Mouse (Mus musculus): ENCODE measurements around the gene Prkn. TPM values are rescaled to one million over a fixed set of nuclear protein-coding genes. Genes with fewer than 3 reads are reported as not detected.

Prkn gene
- polyA plus RNA-seq, 1 experiment from 2014 or later = 1.7 TPM

- no peaks in the 10 kb centered on the region for H3K9me3 ChIP-seq (replicated peaks; ENCODE audit: control insufficient read depth, low read length)
- 75% methylated on average over 2 of the region's 2 CpGs for WGBS (ENCODE audit: insufficient replicate concordance)
- no peak overlapping the region for H3K27ac ChIP-seq (ENCODE audit: low read depth, low read length)
- no peaks in the 10 kb centered on the region for H3K36me3 ChIP-seq (ENCODE audit: control insufficient read depth, insufficient read depth, low read length)
- no peaks in the 10 kb centered on the region for H3K27me3 ChIP-seq (ENCODE audit: control insufficient read depth, insufficient read depth, low read length)
- H3K4me3 ChIP-seq (ENCODE audit: low read depth, low read length) = no peak overlapping the region
- H3K4me1 ChIP-seq (ENCODE audit: control insufficient read depth, insufficient read depth, low read length) = 0 out of 2 replicates have a peak, but pooled peaks cover 3% of the 10 kb centered on the region
- H3K9ac ChIP-seq (ENCODE audit: low read depth, low read length) = no peak overlapping the region
- H3K4me2 ChIP-seq = no peak overlapping the region
- no peak for ATAC-seq (replicated peaks; ENCODE audit: insufficient number of reproducible peaks, low FRiP score, low TSS enrichment)
Observed at GRCm38 (mm10) chr17:11468624-11469023, 628.4 kb downstream of the Prkn start.

- WGBS (ENCODE audit: insufficient replicate concordance) = 73% methylated on average over 2 of the region's 2 CpGs
- Histone ChIP-seq H3K4me1 (ENCODE audit: control insufficient read depth, insufficient read depth, low read length) (no peaks in the 10 kb centered on the region), H3K9me3 (replicated peaks; ENCODE audit: control insufficient read depth, low read length) (no peaks in the 10 kb centered on the region), H3K27me3 (ENCODE audit: control insufficient read depth, insufficient read depth, low read length) (no peaks in the 10 kb centered on the region), H3K9ac (ENCODE audit: low read depth, low read length) (no peak overlapping the region), H3K36me3 (ENCODE audit: control insufficient read depth, insufficient read depth, low read length) (no peaks in the 10 kb centered on the region), H3K4me2 (no peak overlapping the region), H3K27ac (ENCODE audit: low read depth, low read length) (no peak overlapping the region), H3K4me3 (ENCODE audit: low read depth, low read length) (no peak overlapping the region)
- no peak for ATAC-seq (replicated peaks; ENCODE audit: insufficient number of reproducible peaks, low FRiP score, low TSS enrichment)
Observed at GRCm38 (mm10) chr17:11483032-11483431, 642.8 kb downstream of the Prkn start.

- no peaks in the 10 kb centered on the region for H3K27me3 ChIP-seq (ENCODE audit: control insufficient read depth, insufficient read depth, low read length)
- H3K4me1 ChIP-seq (ENCODE audit: control insufficient read depth, insufficient read depth, low read length) = no peaks in the 10 kb centered on the region
- no peaks in the 10 kb centered on the region for H3K9me3 ChIP-seq (replicated peaks; ENCODE audit: control insufficient read depth, low read length)
- H3K27ac ChIP-seq (ENCODE audit: low read depth, low read length) = no peak overlapping the region
- no peak overlapping the region for H3K4me2 ChIP-seq
- WGBS (ENCODE audit: insufficient replicate concordance) = 85% methylated on average over 4 of the region's 4 CpGs
- H3K4me3 ChIP-seq (ENCODE audit: low read depth, low read length) = no peak overlapping the region
- H3K9ac ChIP-seq (ENCODE audit: low read depth, low read length) = no peak overlapping the region
- no peak for ATAC-seq (replicated peaks; ENCODE audit: insufficient number of reproducible peaks, low FRiP score, low TSS enrichment)
- no peaks in the 10 kb centered on the region for H3K36me3 ChIP-seq (ENCODE audit: control insufficient read depth, insufficient read depth, low read length)
Observed at GRCm38 (mm10) chr17:11490051-11490450, 649.9 kb downstream of the Prkn start.

- no peaks in the 10 kb centered on the region for H3K9me3 ChIP-seq (replicated peaks; ENCODE audit: control insufficient read depth, low read length)
- H3K9ac ChIP-seq (ENCODE audit: low read depth, low read length) = no peak overlapping the region
- no peak overlapping the region for H3K27ac ChIP-seq (ENCODE audit: low read depth, low read length)
- 68% methylated on average over 7 of the region's 7 CpGs for WGBS (ENCODE audit: insufficient replicate concordance)
- no peak overlapping the region for H3K4me3 ChIP-seq (ENCODE audit: low read depth, low read length)
- ATAC-seq (replicated peaks; ENCODE audit: insufficient number of reproducible peaks, low FRiP score, low TSS enrichment) = no peak
- no peaks in the 10 kb centered on the region for H3K4me1 ChIP-seq (ENCODE audit: control insufficient read depth, insufficient read depth, low read length)
- H3K36me3 ChIP-seq (ENCODE audit: control insufficient read depth, insufficient read depth, low read length) = no peaks in the 10 kb centered on the region
- no peak overlapping the region for H3K4me2 ChIP-seq
- no peaks in the 10 kb centered on the region for H3K27me3 ChIP-seq (ENCODE audit: control insufficient read depth, insufficient read depth, low read length)
Observed at GRCm38 (mm10) chr17:11502556-11502955, 662.4 kb downstream of the Prkn start.

GRCm38 (mm10) chr17:11504496-11504895, 664.3 kb downstream of the Prkn start:
- no peak overlapping the region for H3K9ac ChIP-seq (ENCODE audit: low read depth, low read length)
- H3K4me1 ChIP-seq (ENCODE audit: control insufficient read depth, insufficient read depth, low read length) = no peaks in the 10 kb centered on the region
- no peak for ATAC-seq (replicated peaks; ENCODE audit: insufficient number of reproducible peaks, low FRiP score, low TSS enrichment)
- WGBS (ENCODE audit: insufficient replicate concordance) = 86% methylated on average over 3 of the region's 3 CpGs
- no peaks in the 10 kb centered on the region for H3K27me3 ChIP-seq (ENCODE audit: control insufficient read depth, insufficient read depth, low read length)
- H3K36me3 ChIP-seq (ENCODE audit: control insufficient read depth, insufficient read depth, low read length) = no peaks in the 10 kb centered on the region
- no peak overlapping the region for H3K27ac ChIP-seq (ENCODE audit: low read depth, low read length)
- H3K4me2 ChIP-seq = no peak overlapping the region
- no peaks in the 10 kb centered on the region for H3K9me3 ChIP-seq (replicated peaks; ENCODE audit: control insufficient read depth, low read length)
- no peak overlapping the region for H3K4me3 ChIP-seq (ENCODE audit: low read depth, low read length)

- H3K9ac ChIP-seq (ENCODE audit: low read depth, low read length) = no peak overlapping the region
- no peaks in the 10 kb centered on the region for H3K36me3 ChIP-seq (ENCODE audit: control insufficient read depth, insufficient read depth, low read length)
- WGBS (ENCODE audit: insufficient replicate concordance) = 79% methylated on average over 3 of the region's 3 CpGs
- H3K27me3 ChIP-seq (ENCODE audit: control insufficient read depth, insufficient read depth, low read length) = no peaks in the 10 kb centered on the region
- ATAC-seq (replicated peaks; ENCODE audit: insufficient number of reproducible peaks, low FRiP score, low TSS enrichment) = no peak
- no peaks in the 10 kb centered on the region for H3K4me1 ChIP-seq (ENCODE audit: control insufficient read depth, insufficient read depth, low read length)
- no peak overlapping the region for H3K4me2 ChIP-seq
- H3K27ac ChIP-seq (ENCODE audit: low read depth, low read length) = no peak overlapping the region
- H3K9me3 ChIP-seq (replicated peaks; ENCODE audit: control insufficient read depth, low read length) = no peaks in the 10 kb centered on the region
- H3K4me3 ChIP-seq (ENCODE audit: low read depth, low read length) = no peak overlapping the region
Observed at GRCm38 (mm10) chr17:11507082-11507481, 666.9 kb downstream of the Prkn start.

GRCm38 (mm10) chr17:11510081-11510480, 669.9 kb downstream of the Prkn start:
- Histone ChIP-seq H3K27ac (ENCODE audit: low read depth, low read length) (no peak overlapping the region), H3K36me3 (ENCODE audit: control insufficient read depth, insufficient read depth, low read length) (no peaks in the 10 kb centered on the region), H3K9ac (ENCODE audit: low read depth, low read length) (no peak overlapping the region), H3K4me2 (no peak overlapping the region), H3K9me3 (replicated peaks; ENCODE audit: control insufficient read depth, low read length) (no peaks in the 10 kb centered on the region), H3K4me3 (ENCODE audit: low read depth, low read length) (no peak overlapping the region), H3K27me3 (ENCODE audit: control insufficient read depth, insufficient read depth, low read length) (no peaks in the 10 kb centered on the region), H3K4me1 (ENCODE audit: control insufficient read depth, insufficient read depth, low read length) (no peaks in the 10 kb centered on the region)
- no peak for ATAC-seq (replicated peaks; ENCODE audit: insufficient number of reproducible peaks, low FRiP score, low TSS enrichment)
- 73% methylated on average over 7 of the region's 7 CpGs for WGBS (ENCODE audit: insufficient replicate concordance)

- no peak overlapping the region for H3K9ac ChIP-seq (ENCODE audit: low read depth, low read length)
- WGBS (ENCODE audit: insufficient replicate concordance) = 39% methylated on average over 8 of the region's 8 CpGs
- H3K4me2 ChIP-seq = no peak overlapping the region
- no peak for ATAC-seq (replicated peaks; ENCODE audit: insufficient number of reproducible peaks, low FRiP score, low TSS enrichment)
- H3K4me1 ChIP-seq (ENCODE audit: control insufficient read depth, insufficient read depth, low read length) = no peaks in the 10 kb centered on the region
- H3K36me3 ChIP-seq (ENCODE audit: control insufficient read depth, insufficient read depth, low read length) = no peaks in the 10 kb centered on the region
- H3K4me3 ChIP-seq (ENCODE audit: low read depth, low read length) = no peak overlapping the region
- no peaks in the 10 kb centered on the region for H3K9me3 ChIP-seq (replicated peaks; ENCODE audit: control insufficient read depth, low read length)
- H3K27me3 ChIP-seq (ENCODE audit: control insufficient read depth, insufficient read depth, low read length) = no peaks in the 10 kb centered on the region
- H3K27ac ChIP-seq (ENCODE audit: low read depth, low read length) = no peak overlapping the region
Observed at GRCm38 (mm10) chr17:11514032-11514761, 674.0 kb downstream of the Prkn start.

GRCm38 (mm10) chr17:11515619-11516018, 675.4 kb downstream of the Prkn start:
- Histone ChIP-seq H3K27ac (ENCODE audit: low read depth, low read length) (no peak overlapping the region), H3K4me2 (no peak overlapping the region), H3K9me3 (replicated peaks; ENCODE audit: control insufficient read depth, low read length) (no peaks in the 10 kb centered on the region), H3K27me3 (ENCODE audit: control insufficient read depth, insufficient read depth, low read length) (no peaks in the 10 kb centered on the region), H3K36me3 (ENCODE audit: control insufficient read depth, insufficient read depth, low read length) (no peaks in the 10 kb centered on the region), H3K4me1 (ENCODE audit: control insufficient read depth, insufficient read depth, low read length) (no peaks in the 10 kb centered on the region), H3K4me3 (ENCODE audit: low read depth, low read length) (no peak overlapping the region), H3K9ac (ENCODE audit: low read depth, low read length) (no peak overlapping the region)
- no peak for ATAC-seq (replicated peaks; ENCODE audit: insufficient number of reproducible peaks, low FRiP score, low TSS enrichment)
- WGBS (ENCODE audit: insufficient replicate concordance) = 66% methylated on average over 4 of the region's 4 CpGs

Data from heart, embryonic 11.5 days (tissue).